Mouse (Mus musculus) E14TG2a.4 (cell line): ENCODE results near the gene Zfp808.
"Not testable (repeated sequence)": the region's sequence is repeated elsewhere in the genome, so short reads cannot be mapped to it uniquely, and the experiment has no call there.

Source experiments
- CTCF ChIP-seq: conservative IDR thresholded peaks from 2 replicates; pipeline ENCODE4 v1.5.1; 2014; ENCODE audit warnings: low read length
- NANOG ChIP-seq: IDR thresholded peaks from 2 replicates; pipeline ENCODE4 v1.6.1; 2014; ENCODE audit warnings: borderline replicate concordance, low read length, mixed read lengths
- POU5F1 ChIP-seq: IDR thresholded peaks from 2 replicates; pipeline ENCODE4 v1.6.1; 2014; ENCODE audit warnings: low read length, borderline replicate concordance

GRCm38 (mm10) chr13:62102368-62102767 lies 27.3 kb upstream of the Zfp808 start:
- TF ChIP-seq CTCF, POU5F1, NANOG: not testable (repeated sequence)
